Mouse (Mus musculus) right cerebral cortex, adult 18-20 months (tissue): ENCODE measurements around the gene Mylk2.

Experiments
- DNase-seq: peaks from one replicate; pipeline ENCODE4 v3.0.0; 2022; ENCODE audit warnings: mixed read lengths

The Mylk2 gene

DNA sequence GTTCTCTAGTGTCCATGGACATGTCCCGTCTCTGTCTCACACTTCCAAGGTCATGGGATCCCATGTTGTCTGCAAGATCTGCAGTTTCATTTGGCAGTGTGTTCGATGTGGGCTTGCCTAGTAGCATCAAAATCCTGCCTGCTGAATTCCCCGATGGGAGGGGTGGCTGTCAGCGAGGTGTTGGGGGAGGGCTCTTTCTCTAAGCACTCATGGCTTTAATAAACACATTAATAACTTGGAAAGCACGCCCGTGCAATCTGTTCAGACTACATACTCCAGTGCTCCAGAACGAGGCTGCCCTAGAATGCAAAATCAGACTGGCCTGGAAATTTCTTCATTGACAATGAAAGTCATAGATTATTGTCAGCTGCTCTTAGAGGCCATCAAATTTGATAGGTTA, 35.9 kb downstream of the Mylk2 start:
- no peak for DNase-seq

DNA sequence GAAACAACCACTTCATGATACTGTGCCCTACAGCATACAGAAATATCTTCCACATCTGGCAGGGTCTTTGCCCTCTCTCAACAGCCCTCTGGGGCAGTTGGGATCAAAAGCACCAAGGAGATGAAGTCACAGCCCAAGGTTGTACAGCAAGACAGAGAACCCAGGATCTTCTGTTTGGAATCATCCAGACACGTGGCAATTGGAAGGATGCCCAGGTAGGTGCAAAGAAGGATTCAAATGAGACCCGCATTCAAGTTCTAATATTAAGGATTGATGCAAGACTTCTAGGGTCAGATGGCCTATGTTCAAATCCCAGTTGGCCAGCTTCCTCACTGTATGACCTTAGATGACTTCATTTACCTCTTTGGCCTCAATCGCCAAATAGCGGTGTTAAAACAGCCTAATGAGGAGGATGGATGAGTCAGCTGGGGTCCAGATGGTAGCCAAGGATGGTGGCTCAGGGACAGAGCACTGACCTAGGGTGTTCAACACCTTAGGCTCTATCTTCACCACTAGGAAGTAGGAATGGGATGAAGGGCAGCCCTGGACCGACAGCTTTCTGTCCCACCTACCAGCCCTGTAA, 37.4 kb downstream of the Mylk2 start:
- no peak for DNase-seq

DNA sequence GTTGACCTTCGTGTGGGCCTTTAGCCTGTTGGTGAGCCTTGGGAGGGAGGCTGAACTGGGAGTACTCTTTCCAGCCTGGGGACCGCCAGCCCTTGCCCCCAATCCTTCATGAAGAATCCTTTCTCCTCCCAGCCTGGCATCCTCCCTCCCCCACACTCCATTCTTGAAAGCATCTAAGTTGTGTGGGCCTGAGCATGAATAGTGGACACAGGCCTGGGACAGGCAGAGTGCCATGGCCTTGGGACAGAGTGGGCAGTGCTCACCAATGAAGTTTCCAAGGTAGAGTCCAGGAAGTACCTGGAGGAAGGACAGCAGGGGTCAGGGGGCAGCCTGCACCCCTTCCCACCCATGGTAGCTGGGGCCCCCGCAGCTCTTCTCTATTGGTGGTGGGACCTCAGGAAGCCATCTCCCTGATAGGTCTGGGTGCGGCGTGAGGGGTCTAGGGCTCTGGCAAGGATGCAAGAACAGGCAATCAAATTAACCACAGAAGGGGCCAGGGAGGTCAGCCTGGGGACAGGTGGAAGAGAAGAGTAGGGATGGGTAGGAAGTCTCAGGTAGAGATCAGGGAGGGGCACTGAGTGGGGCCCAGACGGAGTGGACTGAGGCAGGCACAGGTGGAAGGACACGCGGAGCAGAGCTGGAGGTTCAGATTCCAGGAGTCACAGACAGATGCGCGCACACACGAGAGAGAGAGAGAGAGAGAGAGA, 39.4 kb downstream of the Mylk2 start:
- DNase-seq = no peak

DNA sequence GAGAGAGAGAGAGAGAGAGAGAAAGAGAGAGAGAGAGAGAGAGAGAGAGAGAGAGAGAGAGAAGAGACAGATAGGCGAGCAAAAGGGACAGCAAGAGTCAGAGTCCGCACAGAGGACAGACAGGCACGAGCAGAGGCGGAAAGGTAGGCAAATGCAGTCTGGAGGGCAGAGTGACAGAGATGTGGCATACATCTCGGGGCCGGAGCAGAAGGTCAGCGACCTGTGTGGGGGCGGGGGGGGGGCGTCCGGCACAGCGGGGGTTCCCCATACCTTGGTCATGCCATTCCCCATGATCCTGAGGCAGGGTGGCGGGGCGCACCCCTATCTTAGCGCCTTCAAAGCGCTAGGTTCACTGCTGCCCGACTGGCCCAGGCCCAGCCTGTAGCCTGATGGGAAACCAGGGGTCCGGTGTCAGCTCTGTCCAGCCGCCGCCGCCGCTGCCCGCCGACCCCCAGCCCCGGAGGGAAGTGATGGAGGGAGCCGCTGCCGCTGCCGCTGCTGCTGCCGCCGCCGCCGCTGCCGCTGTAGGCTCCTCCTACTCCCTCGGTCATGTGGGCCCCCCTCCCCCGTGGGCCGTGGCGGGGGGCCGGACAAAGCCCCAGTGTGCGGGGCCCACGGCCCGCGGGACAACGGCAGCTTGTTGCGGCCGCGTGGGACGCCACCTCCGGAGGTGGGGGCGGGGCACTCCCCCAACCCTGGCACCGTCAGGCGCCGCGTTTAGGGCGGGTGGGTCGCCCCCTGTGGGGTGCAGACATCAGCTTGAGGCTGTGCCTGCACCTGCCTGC, 40.1 kb downstream of the Mylk2 start, which contains the start of gene Dusp15:
Gene Dusp15, minus strand, starts transcription at position 634 of the 785 bp plus-strand sequence.
- peak; percentile 78 for DNase-seq

GRCm38 (mm10) chr2:152951850-152952720, 40.9 kb downstream of the Mylk2 start:
- DNase-seq = no peak

- no peak for DNase-seq
Observed at GRCm38 (mm10) chr2:152958116-152958515, 47.0 kb downstream of the Mylk2 start.

- peak; percentile 90 for DNase-seq
Observed at GRCm38 (mm10) chr2:152962091-152962793, 51.1 kb downstream of the Mylk2 start, which contains the start of gene Ttll9. Gene Ttll9, plus strand, starts transcription at chr2:152962485.

GRCm38 (mm10) chr2:152965555-152965954, 54.4 kb downstream of the Mylk2 start:
- DNase-seq = no peak
